Mouse (Mus musculus) forebrain, embryonic 13.5 days (tissue): ENCODE results near the gene Klhl18. TPM values are rescaled to one million over a fixed set of nuclear protein-coding genes. Genes with fewer than 3 reads are reported as not detected.
"Not testable (repeated sequence)": the region's sequence is repeated elsewhere in the genome, so short reads cannot be mapped to it uniquely, and the experiment has no call there.

Source experiments
- ATAC-seq: fragments of 200-750 bp; cut with Nextera tagmentation; 2 replicates; pipeline ENCODE4 v1.8.0; 2017
- H3K27ac ChIP-seq: fragments of 300-500 bp; sonication (generic); 2 replicates; pipeline ENCODE4 v1.5.1; 2015; ENCODE audit warnings: inconsistent platforms, mild to moderate bottlenecking, moderate library complexity
- H3K27me3 ChIP-seq: fragments of 300-500 bp; sonication (generic); 2 replicates; pipeline ENCODE4 v1.6.1; 2015; ENCODE audit warnings: mild to moderate bottlenecking, inconsistent platforms
- H3K36me3 ChIP-seq: fragments of 300-500 bp; sonication (generic); 2 replicates; pipeline ENCODE4 v1.6.1; 2015; ENCODE audit warnings: mild to moderate bottlenecking, inconsistent platforms; ENCODE audit not compliant: poor library complexity, severe bottlenecking
- H3K4me1 ChIP-seq: fragments of 300-500 bp; sonication (generic); 2 replicates; pipeline ENCODE4 v1.6.1; 2015; ENCODE audit warnings: inconsistent platforms
- H3K4me2 ChIP-seq: fragments of 300-500 bp; sonication (generic); 2 replicates; pipeline ENCODE4 v1.6.1; 2015; ENCODE audit warnings: inconsistent platforms, mild to moderate bottlenecking, moderate library complexity
- H3K4me3 ChIP-seq: fragments of 300-500 bp; sonication (generic); 2 replicates; pipeline ENCODE4 v1.5.1; 2015; ENCODE audit warnings: mild to moderate bottlenecking, inconsistent platforms
- H3K9ac ChIP-seq: fragments of 300-500 bp; sonication (generic); 2 replicates; pipeline ENCODE4 v1.6.1; 2015; ENCODE audit warnings: mild to moderate bottlenecking, inconsistent platforms
- H3K9me3 ChIP-seq: fragments of 300-500 bp; sonication (generic); replicated peaks from 2 replicates; pipeline ENCODE4 v1.6.1; 2016; ENCODE audit warnings: inconsistent platforms
- WGBS: fragments of 180-500 bp; shearing (Covaris S2); methylation state at CpG from one replicate; pipeline ENCODE4 v1.1.7; 2015; 5-methylcytosine and 5-hydroxymethylcytosine counted together
- polyA plus RNA-seq: library from polyadenylated mRNA; unstranded; fragments of >200 nt; fragmentation: Nextera tagmentation; extraction: Ambion mirVana; gene quantifications from 2 replicates; pipeline ENCODE4 v1.2.1, GENCODE M21; 2015

Gene Klhl18
- polyA plus RNA-seq, 1 experiment from 2014 or later: 8.2 TPM

DNA sequence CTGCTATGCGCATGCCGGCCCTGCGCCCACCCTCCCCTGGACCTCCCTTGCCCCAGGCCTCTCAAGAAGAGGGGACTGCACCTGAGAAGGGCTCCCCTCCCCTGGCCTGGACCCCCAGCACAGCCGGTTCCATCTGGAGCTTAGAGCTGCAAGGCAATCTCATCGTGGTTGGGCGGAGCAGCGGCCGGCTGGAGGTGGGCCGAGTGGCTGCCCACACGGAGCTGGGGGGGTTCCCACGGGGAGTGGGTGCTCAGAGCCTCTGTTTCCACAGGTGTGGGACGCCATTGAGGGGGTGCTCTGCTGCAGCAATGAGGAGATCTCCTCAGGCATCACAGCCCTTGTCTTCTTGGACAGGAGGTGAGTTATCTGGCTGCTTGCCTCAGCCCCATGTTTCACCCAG lies 95.2 kb downstream of the Klhl18 start:
- Histone ChIP-seq H3K9me3 (no peaks in the 10 kb centered on the region), H3K4me3 (no peak overlapping the region), H3K4me2 (no peak overlapping the region), H3K9ac (no peak overlapping the region), H3K36me3 (peaks cover 96% of the 10 kb centered on the region), H3K27ac (no peak overlapping the region), H3K4me1 (no peaks in the 10 kb centered on the region), H3K27me3 (no peaks in the 10 kb centered on the region)
- WGBS: 86% methylated on average over 12 of the region's 12 CpGs
- ATAC-seq: peak; percentile 1; the same call in 1 of the 2 replicates

GRCm38 (mm10) chr9:110380662-110381061 lies 95.8 kb downstream of the Klhl18 start:
- H3K4me1 ChIP-seq: no peaks in the 10 kb centered on the region
- peaks cover 96% of the 10 kb centered on the region for H3K36me3 ChIP-seq
- H3K4me2 ChIP-seq: no peak overlapping the region
- no peaks in the 10 kb centered on the region for H3K27me3 ChIP-seq
- H3K9me3 ChIP-seq: no peaks in the 10 kb centered on the region
- no peak overlapping the region for H3K27ac ChIP-seq
- H3K9ac ChIP-seq: no peak overlapping the region
- WGBS: 44% methylated on average over 21 of the region's 21 CpGs
- H3K4me3 ChIP-seq: no peak overlapping the region
- 0 out of 2 replicates have a peak, but pooled peaks have one; percentile 6 for ATAC-seq

- Histone ChIP-seq H3K36me3 (peaks cover 92% of the 10 kb centered on the region), H3K27ac (no peak overlapping the region), H3K9me3 (no peaks in the 10 kb centered on the region), H3K4me3 (no peak overlapping the region), H3K27me3 (no peaks in the 10 kb centered on the region), H3K4me2 (no peak overlapping the region), H3K4me1 (no peaks in the 10 kb centered on the region), H3K9ac (no peak overlapping the region)
- whole genome bisulfite sequencing: 96% methylated on average over 8 of the region's 8 CpGs
- ATAC-seq: no peak
These were observed 97.1 kb downstream of the Klhl18 start for GRCm38 (mm10) chr9:110379361-110379760.

DNA sequence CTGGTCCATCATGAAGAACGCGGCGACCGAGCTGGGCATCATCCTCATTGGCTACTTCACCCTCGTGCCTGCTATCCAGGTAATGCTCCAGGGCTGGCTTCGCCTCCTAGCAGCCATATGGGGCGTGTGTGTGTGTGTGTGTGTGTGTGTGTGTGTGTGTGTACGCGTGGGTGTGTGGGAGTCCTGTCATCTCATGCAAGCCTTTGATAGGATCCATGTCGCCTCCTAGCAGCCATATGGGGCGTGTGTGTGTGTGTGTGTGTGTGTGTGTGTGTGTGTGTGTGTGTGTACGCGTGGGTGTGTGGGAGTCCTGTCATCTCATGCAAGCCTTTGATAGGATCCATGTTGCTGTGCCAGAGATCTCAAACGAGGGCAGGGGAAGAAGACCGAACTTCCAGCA lies 98.8 kb downstream of the Klhl18 start:
- WGBS: 88% methylated on average over 15 of the region's 15 CpGs
- not testable (repeated sequence) for H3K4me2 ChIP-seq, H3K27me3 ChIP-seq, H3K9ac ChIP-seq, H3K27ac ChIP-seq, ATAC-seq, H3K9me3 ChIP-seq, H3K4me3 ChIP-seq, H3K4me1 ChIP-seq
- H3K36me3 ChIP-seq: peaks cover 92% of the 10 kb centered on the region

Other genes starting within 250 kb of the Klhl18 start
- gene Cspg5, start 232.9 kb downstream of the Klhl18 start, polyA plus RNA-seq: 29.4 and 35.0 TPM in 2 replicates
- gene Elp6, start 171.5 kb downstream of the Klhl18 start, polyA plus RNA-seq: 35.5 and 40.7 TPM in 2 replicates
- 34.8 and 41.9 TPM in 2 replicates for gene Scap, start 143.4 kb downstream of the Klhl18 start, polyA plus RNA-seq
- 18.7 and 20.1 TPM in 2 replicates for gene Ptpn23, start 68.5 kb downstream of the Klhl18 start, polyA plus RNA-seq
- gene Ngp, start 56.9 kb downstream of the Klhl18 start, polyA plus RNA-seq: 0.22 and 0.96 TPM in 2 replicates
- 1.7 and 3.0 TPM in 2 replicates for gene Kif9, start 264 bp upstream of the Klhl18 start, polyA plus RNA-seq
- gene Setd2, start 55.9 kb upstream of the Klhl18 start, polyA plus RNA-seq: 39.7 and 41.8 TPM in 2 replicates
- gene Nradd, start 147.8 kb upstream of the Klhl18 start, polyA plus RNA-seq: 30.0 and 31.5 TPM in 2 replicates
- gene Nbeal2, start 177.5 kb upstream of the Klhl18 start, polyA plus RNA-seq: 2.1 and 2.2 TPM in 2 replicates
- gene Ccdc12, start 179.8 kb upstream of the Klhl18 start, polyA plus RNA-seq: 146 and 152 TPM in 2 replicates